Mouse (Mus musculus): ENCODE measurements around the gene Olfr344. TPM values are rescaled to one million over a fixed set of nuclear protein-coding genes. Genes with fewer than 3 reads are reported as not detected.

Gene Olfr344
- not detected in 2 replicates for polyA plus RNA-seq (2015; fragmentation: Nextera tagmentation; extraction: Ambion mirVana)

GRCm38 (mm10) chr2:36566362-36566761 lies at the start of gene Olfr344:
Olfr344 (plus strand) TSS chr2:36566662.
- Histone ChIP-seq H3K36me3 (ENCODE audit: control insufficient read depth, insufficient read depth, low read length) (no peaks in the 10 kb centered on the region), H3K27ac (ENCODE audit: low read length) (no peak within 1 kb of the TSS), H3K9ac (ENCODE audit: low read depth, low read length) (no peak within 1 kb of the TSS), H3K4me3 (ENCODE audit: low read length) (no peak within 1 kb of the TSS), H3K4me1 (ENCODE audit: control insufficient read depth, insufficient read depth, low read length) (no peaks in the 10 kb centered on the region), H3K27me3 (replicated peaks; ENCODE audit: control insufficient read depth, insufficient read depth, low read length) (no peaks in the 10 kb centered on the region), H3K4me2 (ENCODE audit: low read depth, low read length) (no peak within 1 kb of the TSS), H3K9me3 (ENCODE audit: control insufficient read depth, low read length) (0 out of 2 replicates have a peak, but pooled peaks cover 3% of the 10 kb centered on the region)
- no peak for ATAC-seq
- 86% methylated on average over 1 of the region's 1 CpGs for WGBS

- no peak for ATAC-seq
- Histone ChIP-seq H3K4me3 (ENCODE audit: low read length) (no peak within 1 kb of the TSS), H3K27me3 (replicated peaks; ENCODE audit: control insufficient read depth, insufficient read depth, low read length) (no peaks in the 10 kb centered on the region), H3K4me2 (ENCODE audit: low read depth, low read length) (no peak within 1 kb of the TSS), H3K9ac (ENCODE audit: low read depth, low read length) (no peak within 1 kb of the TSS), H3K9me3 (ENCODE audit: control insufficient read depth, low read length) (peaks cover 4% of the 10 kb centered on the region; the same call in 1 of the 2 replicates), H3K36me3 (ENCODE audit: control insufficient read depth, insufficient read depth, low read length) (no peaks in the 10 kb centered on the region), H3K4me1 (ENCODE audit: control insufficient read depth, insufficient read depth, low read length) (no peaks in the 10 kb centered on the region), H3K27ac (ENCODE audit: low read length) (no peak within 1 kb of the TSS)
- 73% methylated on average over 3 of the region's 3 CpGs for WGBS
Measured at GRCm38 (mm10) chr2:36524698-36525097, 41.8 kb upstream of the Olfr344 start, which contains the start of gene Olfr342. Olfr342 (plus strand) TSS chr2:36524998.

GRCm38 (mm10) chr2:36565156-36565555 lies 1.3 kb upstream of the Olfr344 start:
- H3K4me3 ChIP-seq (ENCODE audit: low read length): no peak overlapping the region
- H3K4me1 ChIP-seq (ENCODE audit: control insufficient read depth, insufficient read depth, low read length): no peaks in the 10 kb centered on the region
- no peak overlapping the region for H3K27ac ChIP-seq (ENCODE audit: low read length)
- H3K9me3 ChIP-seq (ENCODE audit: control insufficient read depth, low read length): 0 out of 2 replicates have a peak, but pooled peaks cover 3% of the 10 kb centered on the region
- no peaks in the 10 kb centered on the region for H3K36me3 ChIP-seq (ENCODE audit: control insufficient read depth, insufficient read depth, low read length)
- H3K27me3 ChIP-seq (replicated peaks; ENCODE audit: control insufficient read depth, insufficient read depth, low read length): no peaks in the 10 kb centered on the region
- no peak overlapping the region for H3K4me2 ChIP-seq (ENCODE audit: low read depth, low read length)
- ATAC-seq: no peak
- no peak overlapping the region for H3K9ac ChIP-seq (ENCODE audit: low read depth, low read length)

- no peaks in the 10 kb centered on the region for H3K27me3 ChIP-seq (replicated peaks; ENCODE audit: control insufficient read depth, insufficient read depth, low read length)
- no peak overlapping the region for H3K9ac ChIP-seq (ENCODE audit: low read depth, low read length)
- no peak for ATAC-seq
- no peaks in the 10 kb centered on the region for H3K36me3 ChIP-seq (ENCODE audit: control insufficient read depth, insufficient read depth, low read length)
- H3K9me3 ChIP-seq (ENCODE audit: control insufficient read depth, low read length): 0 out of 2 replicates have a peak, but pooled peaks cover 3% of the 10 kb centered on the region
- H3K4me1 ChIP-seq (ENCODE audit: control insufficient read depth, insufficient read depth, low read length): no peaks in the 10 kb centered on the region
- no peak overlapping the region for H3K4me3 ChIP-seq (ENCODE audit: low read length)
- H3K27ac ChIP-seq (ENCODE audit: low read length): no peak overlapping the region
- no peak overlapping the region for H3K4me2 ChIP-seq (ENCODE audit: low read depth, low read length)
Measured at GRCm38 (mm10) chr2:36567022-36567421, 560 bp downstream of the Olfr344 start.

GRCm38 (mm10) chr2:36567845-36568244 lies 1.4 kb downstream of the Olfr344 start:
- Histone ChIP-seq H3K4me3 (ENCODE audit: low read length) (no peak overlapping the region), H3K4me1 (ENCODE audit: control insufficient read depth, insufficient read depth, low read length) (no peaks in the 10 kb centered on the region), H3K9me3 (ENCODE audit: control insufficient read depth, low read length) (0 out of 2 replicates have a peak, but pooled peaks cover 3% of the 10 kb centered on the region), H3K4me2 (ENCODE audit: low read depth, low read length) (no peak overlapping the region), H3K9ac (ENCODE audit: low read depth, low read length) (no peak overlapping the region), H3K27me3 (replicated peaks; ENCODE audit: control insufficient read depth, insufficient read depth, low read length) (no peaks in the 10 kb centered on the region), H3K27ac (ENCODE audit: low read length) (no peak overlapping the region), H3K36me3 (ENCODE audit: control insufficient read depth, insufficient read depth, low read length) (no peaks in the 10 kb centered on the region)
- WGBS: 93% methylated on average over 3 of the region's 3 CpGs
- no peak for ATAC-seq

Other genes starting within 250 kb of the Olfr344 start
- not detected in 2 replicates for gene Olfr338, start 193.1 kb upstream of the Olfr344 start, polyA plus RNA-seq (2015; fragmentation: Nextera tagmentation; extraction: Ambion mirVana)
- not detected in 2 replicates for gene Olfr339, start 147.7 kb upstream of the Olfr344 start, polyA plus RNA-seq (2015; fragmentation: Nextera tagmentation; extraction: Ambion mirVana)
- not detected in 2 replicates for gene Olfr340, start 114.1 kb upstream of the Olfr344 start, polyA plus RNA-seq (2015; fragmentation: Nextera tagmentation; extraction: Ambion mirVana)
- gene Olfr341, start 84.2 kb upstream of the Olfr344 start, polyA plus RNA-seq (2015; fragmentation: Nextera tagmentation; extraction: Ambion mirVana): not detected in 2 replicates
- not detected in 2 replicates for gene Olfr342, start 41.7 kb upstream of the Olfr344 start, polyA plus RNA-seq (2015; fragmentation: Nextera tagmentation; extraction: Ambion mirVana)
- not detected in 2 replicates for gene Olfr345, start 73.4 kb downstream of the Olfr344 start, polyA plus RNA-seq (2015; fragmentation: Nextera tagmentation; extraction: Ambion mirVana)
- gene Olfr346, start 119.1 kb downstream of the Olfr344 start, polyA plus RNA-seq (2015; fragmentation: Nextera tagmentation; extraction: Ambion mirVana): not detected in 2 replicates
- gene Olfr347, start 165.2 kb downstream of the Olfr344 start, polyA plus RNA-seq (2015; fragmentation: Nextera tagmentation; extraction: Ambion mirVana): not detected in 2 replicates
- gene Olfr348, start 217.6 kb downstream of the Olfr344 start, polyA plus RNA-seq (2015; fragmentation: Nextera tagmentation; extraction: Ambion mirVana): not detected in 2 replicates
- not detected in 2 replicates for gene Olfr50, start 223.9 kb downstream of the Olfr344 start, polyA plus RNA-seq (2015; fragmentation: Nextera tagmentation; extraction: Ambion mirVana)